Mouse (Mus musculus) megakaryocyte, embryonic 14.5 days (primary cell): ENCODE results near the gene Phyhipl.

Experiments used
- FLI1 ChIP-seq: IDR thresholded peaks from 2 replicates; pipeline ENCODE4 v1.6.1; 2012; ENCODE audit warnings: low read length, inconsistent platforms, mixed read lengths
- GATA1 ChIP-seq: IDR thresholded peaks from 3 replicates; pipeline ENCODE4 v1.6.1; 2012; ENCODE audit warnings: mixed read lengths, low read length, inconsistent platforms, borderline replicate concordance

DNA sequence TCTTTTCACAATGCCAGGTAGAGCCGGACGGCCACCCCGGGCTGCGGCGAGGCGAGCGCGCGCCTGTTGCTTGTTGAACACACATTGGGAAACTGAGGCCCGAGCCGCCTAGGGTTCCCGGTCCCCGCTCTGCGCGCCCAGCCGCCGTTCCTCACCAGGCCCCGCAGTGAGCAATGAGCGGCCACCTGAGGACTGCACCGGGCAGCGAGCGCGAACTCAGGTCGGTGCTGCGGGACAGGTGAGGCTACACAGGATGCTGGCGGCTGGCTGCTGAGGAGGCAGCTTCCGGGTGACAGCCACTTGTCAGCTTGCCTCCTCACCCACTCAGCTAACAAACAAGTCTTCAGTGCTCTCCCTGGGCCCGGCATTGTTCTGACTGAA, 55.9 kb downstream of the Phyhipl start:
- no peak for TF ChIP-seq GATA1
- no peak for TF ChIP-seq FLI1
